Mouse (Mus musculus) heart, adult 2 months (tissue): ENCODE measurements around the gene Plac1.

Experiments used
- CTCF ChIP-seq: fragments of 200-600 bp; IDR thresholded peaks from 2 replicates; pipeline ENCODE4 v1.8.1; 2022; ENCODE audit warnings: antibody characterized with exemption, mild to moderate bottlenecking, moderate library complexity
- EP300 ChIP-seq: fragments of 200-500 bp; IDR thresholded peaks from 2 replicates; pipeline ENCODE4 v1.6.1; 2011; ENCODE audit warnings: low read depth, low read length, control low read depth; ENCODE audit not compliant: insufficient read depth
- POLR2A ChIP-seq: fragments of 200-500 bp; IDR thresholded peaks from 2 replicates; pipeline ENCODE4 v1.6.1; 2011; ENCODE audit warnings: mild to moderate bottlenecking, low read depth, low read length, control low read depth; ENCODE audit not compliant: insufficient read depth

GRCm38 (mm10) chrX:53046911-53047310 lies 193.0 kb downstream of the Plac1 start:
- TF ChIP-seq CTCF (no peak), EP300 (no peak), POLR2A (no peak)
